Mouse (Mus musculus) bone marrow, adult 2 months (tissue): ENCODE data around the gene Opn3.

Experiments
- CTCF ChIP-seq: fragments of 200-500 bp; IDR thresholded peaks from 2 replicates; pipeline ENCODE4 v1.5.1; 2011; ENCODE audit warnings: low read length, control low read depth; ENCODE audit not compliant: control insufficient read depth, insufficient read depth
- POLR2A ChIP-seq: fragments of 200-500 bp; IDR thresholded peaks from 2 replicates; pipeline ENCODE4 v1.6.1; 2011; ENCODE audit warnings: low read depth, mild to moderate bottlenecking, control low read depth, low read length, borderline replicate concordance; ENCODE audit not compliant: control insufficient read depth

DNA sequence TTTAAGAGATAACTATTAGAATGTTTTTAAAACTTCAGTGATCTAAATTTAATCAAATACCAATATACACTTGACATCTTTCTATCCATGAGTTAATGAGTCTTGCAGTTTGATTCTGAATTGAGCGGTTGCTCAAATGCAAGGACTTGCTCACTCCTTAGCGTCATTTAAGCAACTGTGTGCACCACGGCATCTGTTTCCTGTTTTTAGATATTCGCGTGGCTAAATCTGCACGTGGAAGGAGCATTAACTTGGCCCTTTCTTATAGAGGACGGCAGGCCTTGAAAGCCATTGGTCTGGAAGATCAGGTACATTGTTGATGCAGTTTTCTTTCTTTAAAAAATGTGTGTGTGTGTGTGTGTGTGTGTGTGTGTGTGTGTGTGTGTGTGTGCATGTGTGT is 54.9 kb downstream of the Opn3 start:
- TF ChIP-seq POLR2A = no peak
- no peak for TF ChIP-seq CTCF
